Mouse (Mus musculus) thymus, postnatal 36 days (tissue): Measurements from ENCODE around the gene Osbpl3.

Experiments used
- DNase-seq, 2 experiments: peaks; one replicate each; pipeline ENCODE4 v3.0.0; 2022; ENCODE audit warnings: mixed read lengths in 2 of 2

Osbpl3 gene

GRCm38 (mm10) chr6:50263670-50264069 is 192.3 kb downstream of the Osbpl3 start, which contains the start of gene Gsdme:
Gene Gsdme, minus strand, starts transcription at chr6:50263862.
- no peak for DNase-seq

DNA sequence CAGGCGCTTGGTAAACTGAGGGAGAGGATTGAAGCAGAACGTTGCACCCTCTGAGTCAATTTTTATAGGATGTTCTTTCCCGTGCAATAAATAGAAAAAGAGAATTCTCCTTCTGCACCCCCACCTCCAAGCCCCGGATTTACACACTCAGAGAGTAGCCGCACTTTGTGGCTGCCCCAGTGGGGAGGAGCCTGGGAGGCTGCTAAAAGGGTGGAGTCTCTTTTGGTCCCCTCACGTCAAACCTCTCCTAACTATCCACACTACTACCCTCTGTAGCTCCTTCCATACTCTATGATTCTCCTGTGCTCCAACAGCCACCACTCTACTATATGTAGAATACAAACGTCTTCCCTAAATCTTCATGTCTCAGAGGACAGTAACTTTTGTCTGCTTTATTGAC is 193.7 kb downstream of the Osbpl3 start:
- DNase-seq, result no peak

GRCm38 (mm10) chr6:50261922-50262261 is 194.1 kb downstream of the Osbpl3 start:
- no peak for DNase-seq

GRCm38 (mm10) chr6:50261201-50261921 is 194.6 kb downstream of the Osbpl3 start:
- DNase-seq, result peak; percentile 66 to 73

DNA sequence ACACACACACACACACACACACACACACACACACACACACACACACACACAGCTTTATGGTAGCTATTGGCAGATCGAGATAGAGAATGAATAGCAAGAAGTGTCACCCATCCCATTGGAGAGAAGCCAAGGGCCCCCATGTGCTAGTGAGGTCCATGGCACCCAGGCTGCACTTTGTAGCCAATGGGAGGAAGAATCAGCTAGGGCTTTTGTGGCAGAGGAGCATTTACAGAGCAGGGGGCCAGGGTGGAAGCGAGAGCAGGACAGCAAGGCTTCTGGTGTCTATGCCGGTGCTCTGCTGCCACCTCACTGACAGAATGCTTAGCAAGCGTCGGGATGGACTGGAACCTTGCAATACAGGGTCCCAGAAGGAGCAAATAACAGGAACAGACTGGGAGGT is 200.6 kb downstream of the Osbpl3 start:
- DNase-seq, result no peak

GRCm38 (mm10) chr6:50254723-50255184 is 201.2 kb downstream of the Osbpl3 start:
- no peak for DNase-seq

GRCm38 (mm10) chr6:50252690-50253089 is 203.3 kb downstream of the Osbpl3 start:
- DNase-seq, result peak; percentile 60 to 73

DNA sequence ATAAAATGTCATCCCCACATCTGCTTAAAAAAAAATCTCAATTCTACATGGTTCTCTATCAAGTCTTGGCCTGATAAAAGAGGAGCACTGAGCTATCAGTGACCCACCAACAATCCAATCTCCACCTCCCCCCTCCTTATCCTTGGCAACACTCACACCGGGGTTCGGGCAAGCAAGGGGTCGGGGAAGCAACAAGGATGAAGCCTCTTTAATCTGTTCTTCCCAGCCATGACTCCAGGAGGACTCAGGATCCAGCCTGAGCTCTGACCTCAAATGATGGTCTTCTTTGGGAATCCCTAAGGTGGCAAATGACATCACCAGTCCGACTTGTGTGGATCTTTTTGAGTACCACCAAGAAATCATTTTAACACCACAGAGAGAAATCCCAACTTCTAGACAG is 208.2 kb downstream of the Osbpl3 start:
- no peak for DNase-seq

DNA sequence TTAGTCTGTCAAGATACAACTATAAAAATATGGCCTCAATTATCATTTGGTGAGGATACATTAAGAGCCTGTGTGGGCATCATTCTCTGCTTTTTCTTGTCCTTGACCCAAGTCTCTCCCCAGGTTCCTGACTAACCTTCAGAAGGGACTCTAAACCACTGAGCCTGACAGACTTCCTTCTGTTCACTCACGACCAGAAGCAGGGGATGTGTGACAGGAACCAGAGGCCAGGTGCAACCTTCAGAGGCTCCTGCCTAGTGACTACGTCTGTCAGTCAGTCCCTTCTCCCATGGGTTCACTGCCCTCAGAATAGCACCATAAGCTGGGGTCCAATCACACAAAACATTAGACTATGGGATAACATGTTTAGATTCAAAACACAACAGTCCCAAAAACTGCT is 208.6 kb downstream of the Osbpl3 start:
- peak in 1 of 2 experiments; percentile 22 for DNase-seq

GRCm38 (mm10) chr6:50244967-50245366 is 211.0 kb downstream of the Osbpl3 start:
- peak in 1 of 2 experiments; percentile 26 for DNase-seq

- no peak for DNase-seq
These were observed 211.9 kb downstream of the Osbpl3 start for GRCm38 (mm10) chr6:50244126-50244525.
